Mouse (Mus musculus): Measurements from ENCODE around the gene Pdzk1. TPM values are rescaled to one million over a fixed set of nuclear protein-coding genes. Genes with fewer than 3 reads are reported as not detected.
A peak's percentile ranks its signal among the peaks of the same experiment; 100 is the strongest.

Pdzk1 gene
- polyA plus RNA-seq, 1 experiment = 143 TPM

DNA sequence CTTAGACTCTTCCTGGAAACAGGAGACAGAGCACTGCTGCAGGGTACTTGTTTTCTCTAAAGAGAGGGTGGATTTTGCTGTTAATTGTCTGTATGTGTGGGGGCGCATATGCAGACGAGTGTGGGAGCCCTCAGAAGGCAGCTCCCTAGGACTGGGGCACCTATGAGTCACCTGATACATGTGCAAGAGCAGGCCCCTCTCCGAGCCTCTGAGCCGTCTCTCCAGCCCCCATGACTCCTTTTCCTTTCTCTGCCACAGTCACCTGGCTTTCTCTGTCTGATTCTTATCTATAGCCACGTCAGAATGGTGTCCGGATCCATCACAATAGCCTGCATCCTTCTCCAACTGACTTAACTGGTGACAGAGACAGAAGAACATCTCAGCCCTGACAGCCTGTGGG, 52.5 kb downstream of the Pdzk1 start:
- Histone ChIP-seq H3K4me1 (ENCODE audit: control insufficient read depth, insufficient read depth, low read length) (no peaks in the 10 kb centered on the region), H3K27ac (ENCODE audit: control insufficient read depth, insufficient read depth, low read depth, low read length) (no peak overlapping the region), H3K36me3 (ENCODE audit: control insufficient read depth, insufficient read depth, low read length) (no peaks in the 10 kb centered on the region), H3K4me3 (ENCODE audit: control insufficient read depth, low read depth, low read length) (no peak overlapping the region), H3K27me3 (ENCODE audit: control insufficient read depth, insufficient read depth, low read length) (no peaks in the 10 kb centered on the region)
- no peak for TF ChIP-seq CTCF (IDR thresholded peaks at IDR 0.05; ENCODE audit: control insufficient read depth, insufficient read depth, insufficient replicate concordance, low read depth, low read length)
- TF ChIP-seq POLR2A (IDR thresholded peaks at IDR 0.05; ENCODE audit: control insufficient read depth, low read depth, low read length) = no peak

DNA sequence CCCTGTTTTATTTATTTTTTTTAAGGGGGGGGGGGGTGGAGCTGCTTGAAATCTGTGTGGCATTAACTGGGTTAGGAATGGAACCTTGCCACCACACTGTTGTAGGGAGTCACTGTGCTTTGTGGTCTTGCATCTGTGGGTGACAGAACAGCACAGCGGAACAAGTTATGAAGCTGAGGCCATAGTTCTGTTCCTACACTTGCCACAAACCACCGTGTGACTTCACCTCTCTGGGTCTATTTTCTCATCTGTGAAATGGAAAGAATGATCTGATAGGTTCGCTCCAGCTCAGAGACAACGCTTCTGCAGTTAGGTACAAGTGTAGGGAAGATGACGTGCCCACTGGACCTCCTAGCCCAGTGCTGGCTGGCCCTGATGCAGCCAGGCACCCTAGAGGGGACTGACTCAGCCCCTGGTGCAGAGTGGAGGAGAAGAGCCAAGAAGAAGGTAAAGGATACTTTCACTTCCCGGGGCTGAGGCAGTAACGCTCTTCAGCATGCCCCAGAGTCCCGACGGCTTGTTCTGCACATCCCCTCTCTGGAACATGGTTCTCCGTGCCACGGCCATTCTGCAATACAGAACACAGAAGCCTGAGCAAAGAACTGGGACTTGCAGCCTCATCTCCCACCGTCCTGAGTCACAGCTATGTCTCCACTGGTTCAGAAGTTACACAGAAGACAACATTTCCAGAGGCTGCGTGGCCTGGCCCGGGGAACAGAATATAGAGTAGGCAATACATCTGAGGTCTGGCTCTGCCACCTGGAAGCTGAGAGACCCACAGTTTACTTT, 53.2 kb downstream of the Pdzk1 start:
- H3K36me3 ChIP-seq (ENCODE audit: control insufficient read depth, insufficient read depth, low read length) = no peaks in the 10 kb centered on the region
- TF ChIP-seq POLR2A (IDR thresholded peaks at IDR 0.05; ENCODE audit: control insufficient read depth, low read depth, low read length) = no peak
- no peak for TF ChIP-seq CTCF (IDR thresholded peaks at IDR 0.05; ENCODE audit: control insufficient read depth, insufficient read depth, insufficient replicate concordance, low read depth, low read length)
- no peak overlapping the region for H3K4me3 ChIP-seq (ENCODE audit: control insufficient read depth, low read depth, low read length)
- H3K4me1 ChIP-seq (ENCODE audit: control insufficient read depth, insufficient read depth, low read length) = no peaks in the 10 kb centered on the region
- H3K27me3 ChIP-seq (ENCODE audit: control insufficient read depth, insufficient read depth, low read length) = no peaks in the 10 kb centered on the region
- no peak overlapping the region for H3K27ac ChIP-seq (ENCODE audit: control insufficient read depth, insufficient read depth, low read depth, low read length)

DNA sequence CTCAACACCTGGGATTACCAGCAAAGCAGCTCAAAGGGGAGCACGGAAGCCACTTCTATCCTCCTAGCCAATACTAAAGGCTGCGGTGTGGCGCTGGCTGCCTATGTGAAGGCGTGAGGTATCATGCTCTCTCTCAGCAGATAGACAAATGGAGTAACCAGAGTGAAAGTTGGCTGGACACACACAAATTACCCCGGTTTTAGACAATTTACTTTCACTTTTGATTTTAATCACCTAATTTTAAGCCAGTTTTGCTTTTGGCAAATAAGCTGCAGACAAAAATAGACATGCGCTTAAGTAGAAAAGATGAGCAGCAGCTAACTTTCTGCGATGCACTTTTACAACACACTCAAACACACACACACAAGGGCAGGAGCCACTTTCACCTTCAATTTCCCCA, 54.6 kb downstream of the Pdzk1 start:
- no peaks in the 10 kb centered on the region for H3K27me3 ChIP-seq (ENCODE audit: control insufficient read depth, insufficient read depth, low read length)
- H3K36me3 ChIP-seq (ENCODE audit: control insufficient read depth, insufficient read depth, low read length) = no peaks in the 10 kb centered on the region
- H3K4me1 ChIP-seq (ENCODE audit: control insufficient read depth, insufficient read depth, low read length) = no peaks in the 10 kb centered on the region
- no peak overlapping the region for H3K27ac ChIP-seq (ENCODE audit: control insufficient read depth, insufficient read depth, low read depth, low read length)
- TF ChIP-seq CTCF (IDR thresholded peaks at IDR 0.05; ENCODE audit: control insufficient read depth, insufficient read depth, insufficient replicate concordance, low read depth, low read length) = no peak
- no peak for TF ChIP-seq POLR2A (IDR thresholded peaks at IDR 0.05; ENCODE audit: control insufficient read depth, low read depth, low read length)
- H3K4me3 ChIP-seq (ENCODE audit: control insufficient read depth, low read depth, low read length) = no peak overlapping the region

DNA sequence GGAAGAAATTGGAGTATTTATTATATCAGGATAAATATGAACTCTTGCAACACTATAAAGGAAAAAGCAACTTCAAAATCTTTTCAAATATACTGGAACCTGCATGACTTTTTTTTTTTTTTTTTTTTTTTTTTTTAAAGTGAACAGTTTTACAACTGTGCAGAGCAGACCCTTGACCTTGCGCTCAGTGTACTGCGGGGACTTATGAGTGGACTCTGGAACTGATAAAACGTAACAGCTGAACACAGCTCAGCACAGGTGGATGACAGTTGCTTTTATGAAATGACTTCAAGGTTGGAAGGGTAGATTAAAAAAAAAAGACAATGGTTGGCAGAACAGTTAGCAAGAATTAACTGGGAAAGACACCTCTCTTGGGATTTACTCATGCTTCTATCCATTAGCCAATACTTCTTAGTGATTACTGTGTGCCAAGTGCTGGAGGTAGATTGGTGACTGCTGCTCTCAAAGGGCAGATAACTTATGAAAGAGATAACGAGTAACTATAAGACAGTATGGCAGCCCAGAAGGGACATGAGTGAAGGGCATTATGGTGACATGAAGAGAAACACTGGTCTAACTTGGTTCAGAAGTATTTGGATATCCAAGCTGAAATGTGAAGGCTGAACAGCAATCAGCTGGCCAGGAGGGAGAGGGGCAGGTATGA, 73.4 kb downstream of the Pdzk1 start:
- TF ChIP-seq CTCF (IDR thresholded peaks at IDR 0.05; ENCODE audit: control insufficient read depth, insufficient read depth, insufficient replicate concordance, low read depth, low read length) (no peak), POLR2A (IDR thresholded peaks at IDR 0.05; ENCODE audit: control insufficient read depth, low read depth, low read length) (no peak)
- 0 out of 2 replicates have a peak, but pooled peaks cover 2% of the 10 kb centered on the region for H3K4me1 ChIP-seq (ENCODE audit: control insufficient read depth, insufficient read depth, low read length)
- H3K27ac ChIP-seq (ENCODE audit: control insufficient read depth, insufficient read depth, low read depth, low read length) = no peak overlapping the region
- H3K36me3 ChIP-seq (ENCODE audit: control insufficient read depth, insufficient read depth, low read length) = no peaks in the 10 kb centered on the region
- no peaks in the 10 kb centered on the region for H3K27me3 ChIP-seq (ENCODE audit: control insufficient read depth, insufficient read depth, low read length)
- no peak overlapping the region for H3K4me3 ChIP-seq (ENCODE audit: control insufficient read depth, low read depth, low read length)

DNA sequence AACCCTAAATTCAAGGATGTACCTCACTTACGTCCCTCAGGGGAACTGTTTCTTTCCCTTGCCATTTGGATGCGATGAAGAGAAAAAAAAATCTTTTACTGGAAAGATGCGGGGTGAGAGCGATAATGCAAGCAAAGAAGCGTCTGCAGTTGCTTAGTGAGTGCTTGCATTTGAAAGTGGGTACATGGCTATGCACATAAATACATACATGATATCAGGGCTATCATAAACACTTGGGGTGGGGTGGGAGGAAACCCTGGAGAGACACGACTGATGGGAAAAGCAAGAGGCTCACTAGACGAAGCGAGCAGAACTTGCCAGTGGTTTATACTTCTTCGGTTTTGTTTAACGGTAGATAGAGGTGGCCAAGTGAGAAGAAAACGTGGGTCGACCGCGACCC, 75.3 kb downstream of the Pdzk1 start, which contains the start of gene Gja5:
Gja5 (plus strand) TSS at position 301 of the 400 bp plus-strand sequence.
- H3K36me3 ChIP-seq (ENCODE audit: control insufficient read depth, insufficient read depth, low read length) = no peaks in the 10 kb centered on the region
- TF ChIP-seq CTCF (IDR thresholded peaks at IDR 0.05; ENCODE audit: control insufficient read depth, insufficient read depth, insufficient replicate concordance, low read depth, low read length) (no peak), POLR2A (IDR thresholded peaks at IDR 0.05; ENCODE audit: control insufficient read depth, low read depth, low read length) (no peak)
- H3K27ac ChIP-seq (ENCODE audit: control insufficient read depth, insufficient read depth, low read depth, low read length) = peak within 1 kb of the TSS; percentile 75
- 0 out of 2 replicates have a peak, but pooled peaks cover 2% of the 10 kb centered on the region for H3K4me1 ChIP-seq (ENCODE audit: control insufficient read depth, insufficient read depth, low read length)
- peak within 1 kb of the TSS; percentile 100 for H3K4me3 ChIP-seq (ENCODE audit: control insufficient read depth, low read depth, low read length)
- H3K27me3 ChIP-seq (ENCODE audit: control insufficient read depth, insufficient read depth, low read length) = no peaks in the 10 kb centered on the region

DNA sequence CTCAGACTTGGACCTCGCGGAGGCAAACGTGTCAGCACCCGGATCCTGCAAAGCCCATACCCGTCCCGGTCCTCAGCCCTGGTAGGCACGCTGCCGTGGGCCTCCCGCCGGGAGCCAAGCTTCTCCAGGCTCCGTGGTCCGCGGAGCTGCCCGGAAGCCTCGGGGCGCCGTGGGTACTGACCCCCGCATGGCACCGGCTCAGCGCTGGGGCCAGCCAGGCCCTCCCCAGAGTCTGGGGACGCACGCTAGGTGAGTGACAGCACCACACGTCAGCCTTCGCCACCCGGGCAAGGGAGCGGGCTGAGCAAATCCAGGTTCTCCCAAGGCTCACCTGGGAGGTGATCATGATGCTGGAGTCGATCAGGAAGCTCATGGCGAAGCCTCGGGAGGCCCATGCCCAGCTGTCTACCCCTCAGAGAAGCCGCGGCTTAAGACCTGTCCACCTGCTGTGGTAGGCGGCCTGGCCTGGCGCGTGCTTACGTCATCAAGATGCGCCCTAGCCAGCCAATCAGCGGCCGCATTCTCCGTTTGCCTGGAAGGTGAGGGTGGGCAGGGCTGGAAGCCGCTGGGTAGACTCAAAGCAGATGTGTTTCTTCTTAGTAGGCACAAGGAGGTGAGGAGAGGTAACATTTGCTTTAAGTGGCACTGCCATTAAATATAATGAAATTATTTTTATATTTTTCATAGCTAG, 75.9 kb downstream of the Pdzk1 start, which contains the start of gene Gpr89:
Gpr89 (minus strand) TSS at position 496 of the 691 bp plus-strand sequence.
- TF ChIP-seq CTCF (IDR thresholded peaks at IDR 0.05; ENCODE audit: control insufficient read depth, insufficient read depth, insufficient replicate concordance, low read depth, low read length) = no peak
- peak; percentile 87 for TF ChIP-seq POLR2A (IDR thresholded peaks at IDR 0.05; ENCODE audit: control insufficient read depth, low read depth, low read length)
- Histone ChIP-seq H3K27me3 (ENCODE audit: control insufficient read depth, insufficient read depth, low read length) (no peaks in the 10 kb centered on the region), H3K4me3 (ENCODE audit: control insufficient read depth, low read depth, low read length) (peak within 1 kb of the TSS; percentile 100), H3K27ac (ENCODE audit: control insufficient read depth, insufficient read depth, low read depth, low read length) (peak within 1 kb of the TSS; percentile 75), H3K36me3 (ENCODE audit: control insufficient read depth, insufficient read depth, low read length) (no peaks in the 10 kb centered on the region), H3K4me1 (ENCODE audit: control insufficient read depth, insufficient read depth, low read length) (0 out of 2 replicates have a peak, but pooled peaks cover 2% of the 10 kb centered on the region)

DNA sequence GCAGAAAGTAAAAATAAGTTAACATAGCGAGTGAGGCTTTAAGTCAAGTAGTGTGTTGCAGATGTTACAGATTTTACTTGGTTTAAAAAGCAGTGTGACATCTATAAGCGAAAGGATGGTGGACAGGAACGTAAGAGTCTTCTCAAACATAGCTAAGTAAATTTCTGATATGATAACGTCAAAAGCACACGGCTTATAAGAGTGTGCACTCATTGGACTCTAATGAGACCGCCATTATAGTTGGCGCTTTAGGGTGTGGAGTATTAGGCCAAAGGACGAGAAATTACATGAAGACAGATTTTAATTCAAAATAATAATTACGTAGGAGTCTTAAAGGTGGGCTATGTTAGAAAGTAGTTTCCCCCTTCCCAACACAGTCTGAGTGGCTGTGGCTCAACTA, 76.5 kb downstream of the Pdzk1 start:
- H3K4me3 ChIP-seq (ENCODE audit: control insufficient read depth, low read depth, low read length) = peak overlapping the region; percentile 100; the same call in 1 of the 2 replicates
- no peaks in the 10 kb centered on the region for H3K27me3 ChIP-seq (ENCODE audit: control insufficient read depth, insufficient read depth, low read length)
- no peak for TF ChIP-seq CTCF (IDR thresholded peaks at IDR 0.05; ENCODE audit: control insufficient read depth, insufficient read depth, insufficient replicate concordance, low read depth, low read length)
- no peak for TF ChIP-seq POLR2A (IDR thresholded peaks at IDR 0.05; ENCODE audit: control insufficient read depth, low read depth, low read length)
- no peak overlapping the region for H3K27ac ChIP-seq (ENCODE audit: control insufficient read depth, insufficient read depth, low read depth, low read length)
- H3K4me1 ChIP-seq (ENCODE audit: control insufficient read depth, insufficient read depth, low read length) = 0 out of 2 replicates have a peak, but pooled peaks cover 2% of the 10 kb centered on the region
- no peaks in the 10 kb centered on the region for H3K36me3 ChIP-seq (ENCODE audit: control insufficient read depth, insufficient read depth, low read length)

Other genes starting within 250 kb of the Pdzk1 start
- 13.9 and 17.8 TPM in 2 replicates for gene Polr3gl, start 235.1 kb upstream of the Pdzk1 start, polyA plus RNA-seq (2012; rRNA removed)
- gene Ankrd34a, start 232.6 kb upstream of the Pdzk1 start, polyA plus RNA-seq (2012; rRNA removed) = 0.12 TPM in 1 of 2 replicates, not detected in the other
- 6.2 and 8.1 TPM in 2 replicates for gene Lix1l, start 228.1 kb upstream of the Pdzk1 start, polyA plus RNA-seq (2012; rRNA removed)
- gene Rbm8a, start 199.4 kb upstream of the Pdzk1 start, polyA plus RNA-seq (2012; rRNA removed) = 8.0 and 8.7 TPM in 2 replicates
- 90.1 and 107 TPM in 2 replicates for gene Pex11b, start 193.9 kb upstream of the Pdzk1 start, polyA plus RNA-seq (2012; rRNA removed)
- 0.05 and 0.06 TPM in 2 replicates for gene Gm42957, start 193.8 kb upstream of the Pdzk1 start, polyA plus RNA-seq (2012; rRNA removed)
- gene Itga10, start 183.7 kb upstream of the Pdzk1 start, polyA plus RNA-seq (2012; rRNA removed) = 1.0 and 1.2 TPM in 2 replicates
- gene Ankrd35, start 159.2 kb upstream of the Pdzk1 start, polyA plus RNA-seq (2012; rRNA removed) = 0.48 and 0.52 TPM in 2 replicates
- 6.9 and 7.2 TPM in 2 replicates for gene Pias3, start 132.9 kb upstream of the Pdzk1 start, polyA plus RNA-seq (2012; rRNA removed)
- 2.1 TPM in 2 replicates for gene Nudt17, start 120.7 kb upstream of the Pdzk1 start, polyA plus RNA-seq (2012; rRNA removed)
- gene Polr3c, start 101.7 kb upstream of the Pdzk1 start, polyA plus RNA-seq (2012; rRNA removed) = 40.1 and 40.4 TPM in 2 replicates
- gene Rnf115, start 101.6 kb upstream of the Pdzk1 start, polyA plus RNA-seq (2012; rRNA removed) = 8.4 and 9.4 TPM in 2 replicates
- gene Cd160, start 67 bp downstream of the Pdzk1 start, polyA plus RNA-seq (2012; rRNA removed) = not detected in 2 replicates
- gene Gja5, start 75.4 kb downstream of the Pdzk1 start, polyA plus RNA-seq (2012; rRNA removed) = 0.26 and 0.46 TPM in 2 replicates
- gene Gpr89, start 76.1 kb downstream of the Pdzk1 start, polyA plus RNA-seq (2012; rRNA removed) = 21.7 and 24.3 TPM in 2 replicates
- 0.19 and 0.23 TPM in 2 replicates for gene Gja8, start 96.7 kb downstream of the Pdzk1 start, polyA plus RNA-seq (2012; rRNA removed)